Mouse (Mus musculus) lung, embryonic 16.5 days (tissue): ENCODE data around the gene Fam240a. TPM values are rescaled to one million over a fixed set of nuclear protein-coding genes. Genes with fewer than 3 reads are reported as not detected.

Source experiments
- ATAC-seq: fragments of 200-750 bp; cut with Nextera tagmentation; 2 replicates; pipeline ENCODE4 v1.8.0; 2017; ENCODE audit warnings: low read depth, mild to moderate bottlenecking, moderate library complexity
- H3K27ac ChIP-seq: fragments of 300-500 bp; sonication (generic); 2 replicates; pipeline ENCODE4 v1.5.1; 2014; ENCODE audit warnings: mild to moderate bottlenecking, control low read depth, low read length
- H3K27me3 ChIP-seq: fragments of 300-500 bp; sonication (generic); 2 replicates; pipeline ENCODE4 v1.6.1; 2014; ENCODE audit warnings: low read depth, low read length, mixed read lengths; ENCODE audit not compliant: control insufficient read depth, insufficient read depth
- H3K36me3 ChIP-seq: fragments of 300-500 bp; sonication (generic); 2 replicates; pipeline ENCODE4 v1.6.1; 2014; ENCODE audit warnings: low read length; ENCODE audit not compliant: control insufficient read depth, insufficient read depth
- H3K4me1 ChIP-seq: fragments of 300-500 bp; sonication (generic); replicated peaks from 2 replicates; pipeline ENCODE4 v1.6.1; 2014; ENCODE audit warnings: low read length, mixed read lengths; ENCODE audit not compliant: control insufficient read depth, insufficient read depth
- H3K4me2 ChIP-seq: fragments of 300-500 bp; sonication (generic); 2 replicates; pipeline ENCODE4 v1.6.1; 2014; ENCODE audit warnings: low read depth, low read length, control low read depth
- H3K4me3 ChIP-seq: fragments of 300-500 bp; sonication (generic); 2 replicates; pipeline ENCODE4 v1.5.1; 2014; ENCODE audit warnings: mild to moderate bottlenecking, low read length, control low read depth
- H3K9ac ChIP-seq: fragments of 300-500 bp; sonication (generic); 2 replicates; pipeline ENCODE4 v1.6.1; 2014; ENCODE audit warnings: low read length, control low read depth
- H3K9me3 ChIP-seq: fragments of 300-500 bp; sonication (generic); 2 replicates; pipeline ENCODE4 v1.6.1; 2016; ENCODE audit warnings: low read length; ENCODE audit not compliant: control insufficient read depth
- WGBS: fragments of 180-500 bp; shearing (Covaris S2); extraction: QIAGEN DNeasy Blood & Tissue Kit; methylation state at CpG from one replicate; pipeline ENCODE4 v1.1.7; 2014; 5-methylcytosine and 5-hydroxymethylcytosine counted together
- polyA plus RNA-seq: library from polyadenylated mRNA; unstranded; fragments of >200 nt; fragmentation: Nextera tagmentation; extraction: Ambion mirVana; gene quantifications from 2 replicates; pipeline ENCODE4 v1.2.1, GENCODE M21; 2015

Gene Fam240a
- polyA plus RNA-seq, 1 experiment from 2014 or later, result not detected

DNA sequence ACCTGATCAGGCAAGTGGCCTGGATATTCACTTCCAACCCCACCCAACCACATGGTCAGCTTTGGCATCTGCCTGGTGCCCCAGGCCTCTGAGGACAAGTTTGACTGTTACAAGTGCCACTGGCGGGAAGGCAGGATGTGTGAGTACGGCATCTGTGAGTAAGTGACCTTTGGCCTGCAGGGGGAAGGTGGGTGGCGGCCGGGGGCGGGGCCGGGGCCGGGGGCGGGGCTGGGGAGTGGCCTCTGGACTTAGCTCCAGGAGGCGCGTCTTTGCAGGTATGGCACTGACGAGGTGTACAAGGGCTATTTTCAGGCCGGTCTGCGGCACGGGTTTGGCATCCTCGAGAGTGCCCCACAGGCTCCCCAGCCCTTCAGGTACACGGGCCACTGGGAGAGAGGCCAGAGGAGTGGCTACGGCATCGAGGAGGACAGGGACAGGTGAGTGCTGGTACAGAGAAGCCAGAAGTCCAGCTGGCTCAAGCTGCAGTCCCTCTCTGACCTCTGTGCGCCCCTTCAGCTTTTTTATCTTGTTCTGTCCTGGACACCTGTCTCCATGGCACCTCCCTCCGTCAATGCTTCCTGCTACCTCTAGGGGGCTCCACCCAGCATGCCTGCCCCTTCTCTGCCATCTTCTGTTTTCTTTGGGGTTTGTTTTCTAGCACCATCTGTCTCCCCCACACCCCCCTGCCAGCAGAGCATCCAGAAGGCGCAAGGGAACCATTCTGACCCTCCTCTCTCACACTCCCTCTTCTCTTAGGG, 26.5 kb downstream of the Fam240a start:
- Histone ChIP-seq H3K9ac (no peak overlapping the region), H3K4me2 (no peak overlapping the region), H3K9me3 (no peaks in the 10 kb centered on the region), H3K27me3 (no peaks in the 10 kb centered on the region), H3K36me3 (peaks cover 3% of the 10 kb centered on the region; the same call in 1 of the 2 replicates), H3K27ac (no peak overlapping the region), H3K4me3 (no peak overlapping the region), H3K4me1 (no peaks in the 10 kb centered on the region; the same call in 1 of the 2 replicates)
- WGBS, result 11% methylated on average over 21 of the region's 21 CpGs
- ATAC-seq, result no peak

DNA sequence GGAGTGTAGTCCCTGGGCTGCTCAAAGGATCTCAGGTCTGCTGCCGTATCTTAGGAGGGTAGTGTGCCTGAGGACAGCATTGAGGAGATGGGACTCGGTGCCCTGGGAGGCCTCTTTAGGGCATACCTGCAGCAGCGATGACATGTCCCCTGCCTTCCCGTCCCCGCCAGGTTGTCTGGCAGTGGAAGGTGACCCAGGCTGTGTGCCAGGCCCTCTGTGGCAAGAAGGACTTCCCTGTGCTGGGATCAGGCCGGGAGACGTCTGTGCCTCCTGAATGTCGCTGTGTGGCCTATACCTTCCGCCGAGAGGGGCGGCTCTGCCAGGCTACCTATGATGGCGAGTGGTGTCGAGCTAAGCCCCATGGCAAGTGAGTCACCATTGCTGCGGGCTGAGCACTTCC, 27.7 kb downstream of the Fam240a start:
- H3K4me2 ChIP-seq, result no peak overlapping the region
- H3K27me3 ChIP-seq, result no peaks in the 10 kb centered on the region
- H3K36me3 ChIP-seq, result peaks cover 6% of the 10 kb centered on the region; the same call in 1 of the 2 replicates
- no peaks in the 10 kb centered on the region; the same call in 1 of the 2 replicates for H3K4me1 ChIP-seq
- 90% methylated on average over 14 of the region's 14 CpGs for WGBS
- H3K27ac ChIP-seq, result no peak overlapping the region
- ATAC-seq, result no peak
- no peak overlapping the region for H3K9ac ChIP-seq
- no peak overlapping the region for H3K4me3 ChIP-seq
- H3K9me3 ChIP-seq, result no peaks in the 10 kb centered on the region

DNA sequence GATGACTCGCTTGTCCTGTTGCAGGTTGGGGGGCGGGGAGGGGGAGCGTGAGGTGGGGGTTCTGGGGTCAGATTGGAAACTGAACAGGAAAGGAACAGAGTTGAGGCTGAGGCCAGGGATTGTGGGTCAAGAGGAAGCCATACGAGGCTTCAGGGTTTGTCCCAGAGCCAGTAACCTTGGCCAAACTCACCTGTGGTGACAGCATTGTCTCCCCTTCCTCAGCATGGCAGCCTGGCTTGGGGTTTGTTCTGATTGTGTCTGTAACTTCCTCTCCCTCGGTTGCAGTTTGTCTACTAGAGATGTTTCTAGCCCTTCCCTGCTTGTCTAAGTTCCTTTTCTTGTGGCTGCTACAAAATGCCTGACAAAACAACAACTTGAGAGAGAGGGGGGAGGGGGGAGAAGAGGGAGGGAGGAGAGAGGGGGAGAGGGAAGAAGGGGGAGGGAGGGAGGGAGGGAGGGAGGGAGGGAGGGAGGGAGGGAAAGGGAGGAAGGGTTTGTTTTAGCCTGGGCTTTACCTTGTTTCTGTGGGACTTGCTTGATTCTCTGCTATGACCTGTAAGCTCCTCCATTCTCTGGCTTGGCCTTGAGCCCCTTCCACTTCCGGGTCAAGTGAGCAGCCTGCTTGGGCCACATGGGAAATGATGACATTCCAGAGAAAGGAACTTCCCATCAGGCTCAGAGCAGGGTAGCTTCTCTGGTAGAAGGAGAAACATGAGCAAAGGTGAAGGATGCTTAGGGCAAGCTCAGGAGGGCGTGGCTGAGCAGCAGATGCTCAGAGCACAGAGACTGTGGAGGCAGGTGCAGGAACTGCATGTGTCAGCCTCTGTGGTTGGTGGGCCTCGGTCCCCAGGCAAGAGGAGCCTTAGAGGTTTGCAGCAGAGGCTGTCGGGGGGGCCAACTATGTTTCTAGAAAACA, 29.0 kb downstream of the Fam240a start:
- 45% methylated on average over 9 of the region's 9 CpGs for WGBS
- no peaks in the 10 kb centered on the region; the same call in 1 of the 2 replicates for H3K4me1 ChIP-seq
- peaks cover 6% of the 10 kb centered on the region; the same call in 1 of the 2 replicates for H3K36me3 ChIP-seq
- no peak overlapping the region for H3K4me3 ChIP-seq
- H3K9ac ChIP-seq, result no peak overlapping the region
- H3K9me3 ChIP-seq, result no peaks in the 10 kb centered on the region
- H3K27ac ChIP-seq, result no peak overlapping the region
- H3K27me3 ChIP-seq, result no peaks in the 10 kb centered on the region
- no peak overlapping the region for H3K4me2 ChIP-seq
- no peak for ATAC-seq

DNA sequence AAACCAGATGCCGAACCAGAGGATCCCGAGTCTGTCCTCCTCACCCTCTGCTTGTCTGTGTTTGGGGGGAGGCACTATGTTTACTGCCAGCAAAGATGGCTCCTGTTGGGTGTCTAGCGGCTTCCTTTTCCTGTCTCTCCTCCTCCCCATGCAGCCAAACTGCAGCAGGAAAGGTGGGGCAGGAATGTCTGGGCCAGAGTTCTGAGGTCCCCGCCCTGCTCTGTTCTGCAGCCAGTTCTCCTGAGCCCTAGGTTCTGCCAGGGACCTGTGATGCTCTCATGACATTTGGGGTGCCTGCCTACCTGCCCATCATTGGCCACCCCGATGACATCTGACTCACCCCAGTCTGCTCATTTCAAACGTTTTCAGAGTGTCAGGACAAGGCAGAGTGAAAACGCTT, 34.7 kb downstream of the Fam240a start:
- ATAC-seq, result no peak
- Histone ChIP-seq H3K4me2 (peak overlapping the region; percentile 93; the same call in 1 of the 2 replicates), H3K9ac (no peak overlapping the region), H3K27me3 (no peaks in the 10 kb centered on the region), H3K36me3 (0 out of 2 replicates have a peak, but pooled peaks cover 3% of the 10 kb centered on the region), H3K9me3 (no peaks in the 10 kb centered on the region), H3K4me1 (peaks cover 28% of the 10 kb centered on the region), H3K27ac (no peak overlapping the region; the same call in 1 of the 2 replicates), H3K4me3 (no peak overlapping the region)
- 60% methylated on average over 7 of the region's 7 CpGs for WGBS

DNA sequence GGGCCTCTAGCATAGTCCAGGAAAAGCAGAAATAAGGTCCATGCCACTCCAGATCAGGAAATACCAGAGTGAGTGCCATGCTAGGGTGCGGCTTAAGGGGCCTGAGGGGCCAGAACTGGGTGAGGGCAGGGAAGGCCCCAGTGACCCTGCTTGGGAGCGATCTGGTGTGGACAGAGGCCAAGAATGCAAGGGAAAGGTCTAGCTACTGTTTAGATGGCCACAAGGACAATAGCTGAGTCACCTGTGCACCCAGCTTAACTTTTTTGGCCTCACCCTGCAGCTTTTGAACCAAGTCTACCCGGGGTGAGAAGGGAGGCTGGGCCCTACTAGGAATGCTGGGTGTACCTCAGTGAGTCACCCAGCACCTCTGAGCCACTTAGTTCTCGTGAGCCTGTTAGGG, 35.9 kb downstream of the Fam240a start:
- Histone ChIP-seq H3K9me3 (no peaks in the 10 kb centered on the region), H3K9ac (peak overlapping the region; percentile 73), H3K27ac (peak overlapping the region; percentile 89), H3K4me2 (peak overlapping the region; percentile 93), H3K4me3 (peak overlapping the region; percentile 70), H3K36me3 (0 out of 2 replicates have a peak, but pooled peaks cover 3% of the 10 kb centered on the region), H3K27me3 (no peaks in the 10 kb centered on the region), H3K4me1 (peaks cover 28% of the 10 kb centered on the region)
- 47% methylated on average over 4 of the region's 4 CpGs for WGBS
- ATAC-seq, result peak; percentile 64

DNA sequence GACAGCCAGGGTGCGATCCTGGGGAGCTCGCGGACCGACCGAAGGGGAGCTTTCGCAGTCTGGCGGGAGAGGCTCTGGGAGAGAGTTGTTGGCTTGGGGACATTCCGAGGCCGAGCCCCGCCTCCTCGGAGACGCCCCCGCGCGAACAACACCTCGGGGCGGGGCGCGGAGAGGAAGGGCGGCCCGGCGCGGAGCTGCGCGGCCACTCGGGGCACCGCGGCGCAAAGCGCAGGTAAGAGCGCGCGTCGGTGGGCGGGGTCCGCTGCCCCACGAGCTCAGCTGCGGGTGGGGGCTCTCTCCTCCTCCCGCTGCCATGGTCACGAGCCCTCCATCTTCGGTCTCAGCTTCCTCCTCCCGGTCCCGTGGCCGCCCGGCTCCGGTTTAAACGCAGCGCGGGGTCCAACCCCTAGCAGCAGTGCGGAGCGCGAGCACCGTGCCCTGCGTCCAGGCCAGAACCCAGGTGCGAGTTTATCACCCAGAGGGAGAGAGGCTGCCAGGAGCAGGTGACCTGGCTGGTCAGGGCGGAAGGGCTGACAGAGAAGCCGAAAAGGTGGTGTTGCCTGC, 36.6 kb downstream of the Fam240a start, which contains the start of gene Tmie:
Tmie (minus strand) TSS at position 116 of the 564 bp plus-strand sequence.
- no peaks in the 10 kb centered on the region for H3K27me3 ChIP-seq
- peak; percentile 87 for ATAC-seq
- WGBS, result under 1% methylated on average over 37 of the region's 57 CpGs
- H3K9me3 ChIP-seq, result no peaks in the 10 kb centered on the region
- H3K36me3 ChIP-seq, result 0 out of 2 replicates have a peak, but pooled peaks cover 3% of the 10 kb centered on the region
- H3K9ac ChIP-seq, result peak within 1 kb of the TSS; percentile 73
- peak within 1 kb of the TSS; percentile 93 for H3K4me2 ChIP-seq
- peaks cover 28% of the 10 kb centered on the region for H3K4me1 ChIP-seq
- H3K4me3 ChIP-seq, result peak within 1 kb of the TSS; percentile 70
- peak within 1 kb of the TSS; percentile 89 for H3K27ac ChIP-seq

DNA sequence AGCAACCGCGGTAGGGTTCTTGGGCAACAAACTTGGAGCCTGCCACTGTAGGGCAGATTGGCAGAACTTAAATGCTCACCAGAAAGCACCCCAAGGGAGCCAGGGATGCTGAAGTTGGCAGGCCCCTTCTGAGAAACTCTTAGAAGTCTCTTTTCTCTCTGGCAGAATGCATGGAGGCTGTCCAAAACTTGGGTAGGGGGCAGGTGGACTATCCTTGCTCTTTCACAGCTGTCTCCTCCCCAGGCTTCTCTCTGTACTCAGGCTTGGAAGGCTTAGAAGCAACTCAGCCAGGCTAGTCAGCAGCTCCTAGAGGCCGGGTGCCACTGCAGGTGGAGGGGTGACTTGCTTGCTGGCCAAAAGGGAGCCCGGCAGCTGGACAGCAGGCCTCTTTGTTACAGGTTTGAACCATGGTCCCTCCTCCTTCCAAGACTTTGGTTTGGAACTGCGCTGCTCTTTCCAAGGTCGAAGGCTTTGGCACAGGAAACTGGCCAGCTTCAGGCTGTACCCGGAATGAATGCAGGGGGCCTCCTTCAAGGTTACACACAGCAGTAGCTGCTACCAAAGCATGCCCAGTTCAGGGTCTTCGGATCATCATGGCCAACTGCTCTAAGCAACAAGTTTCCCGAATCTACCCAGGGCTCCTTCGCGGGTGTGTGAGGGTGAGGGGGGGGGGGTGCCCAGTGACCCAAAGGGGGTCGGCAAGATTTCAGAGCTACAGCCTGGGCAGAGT, 37.3 kb downstream of the Fam240a start, which contains the start of gene Als2cl:
Als2cl (plus strand) TSS at position 680 of the 730 bp plus-strand sequence.
- Histone ChIP-seq H3K4me2 (peak within 1 kb of the TSS; percentile 93), H3K36me3 (no peaks in the 10 kb centered on the region), H3K9me3 (no peaks in the 10 kb centered on the region), H3K9ac (peak within 1 kb of the TSS; percentile 73), H3K27me3 (no peaks in the 10 kb centered on the region), H3K4me1 (peaks cover 28% of the 10 kb centered on the region), H3K27ac (peak within 1 kb of the TSS; percentile 89), H3K4me3 (peak within 1 kb of the TSS; percentile 70)
- 14% methylated on average over 12 of the region's 12 CpGs for WGBS
- ATAC-seq, result peak; percentile 28; the same call in 1 of the 2 replicates

DNA sequence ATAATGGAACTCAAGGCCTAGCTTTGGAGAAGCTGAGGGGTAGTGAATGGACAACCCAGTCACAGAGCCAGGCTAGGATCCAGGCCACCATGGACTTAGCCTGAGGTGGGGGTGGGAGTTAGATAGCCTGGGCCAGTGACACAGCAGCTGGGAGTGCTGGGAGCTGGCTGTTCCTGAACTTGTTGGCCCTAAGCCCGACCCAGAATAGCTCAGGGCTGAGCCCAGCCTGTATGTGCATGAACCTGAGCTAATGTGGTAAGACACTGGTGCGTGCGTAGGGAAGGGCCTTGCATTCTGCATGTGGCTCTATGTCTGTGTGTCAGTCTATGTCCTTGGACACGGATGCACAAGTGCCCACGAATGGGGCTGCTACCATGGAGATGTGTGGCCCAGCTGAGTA, 38.8 kb downstream of the Fam240a start:
- ATAC-seq, result no peak
- no peak overlapping the region for H3K9ac ChIP-seq
- no peak overlapping the region for H3K27ac ChIP-seq
- 80% methylated on average over 5 of the region's 5 CpGs for WGBS
- no peaks in the 10 kb centered on the region for H3K36me3 ChIP-seq
- H3K4me1 ChIP-seq, result peaks cover 36% of the 10 kb centered on the region
- no peak overlapping the region for H3K4me2 ChIP-seq
- no peaks in the 10 kb centered on the region for H3K9me3 ChIP-seq
- no peak overlapping the region for H3K4me3 ChIP-seq
- H3K27me3 ChIP-seq, result peaks cover 13% of the 10 kb centered on the region; the same call in 1 of the 2 replicates
